Comparison of ENCODE assay signal across 9 mouse cellular contexts in genomic region chr2:121507951-121508330, GRCm38 (mm10). TPM values are rescaled to one million over a fixed set of nuclear protein-coding genes. Genes with fewer than 3 reads are reported as not detected.
DNase-seq lines count a peak whose midpoint lies in the region; ATAC-seq and TF ChIP-seq lines count a peak whose summit lies in the region.
"Had no signal": no experiment of that assay in that cellular context is flagged by ENCODE, and none has a peak within 500 bp of the region (broad histone marks: within the 10 kb centered on the region; RNA-seq: fewer than 3 reads in every experiment).

No protein-coding gene starts in this region.

- no peak for TF ChIP-seq POLR2A in cerebellum, adult 2 months (IDR thresholded peaks at IDR 0.05; ENCODE audit: borderline replicate concordance, insufficient read depth, low read length)

- H3K4me3 ChIP-seq in kidney, postnatal 0 days (replicated peaks; ENCODE audit: low read depth, low read length), result peak overlapping the region; percentile 55; the same call in 1 of the 2 replicates
- H3K4me3 ChIP-seq in embryonic facial prominence, embryonic 15.5 days (replicated peaks), result peak overlapping the region; percentile 61
- peak overlapping the region; percentile 60 for H3K4me3 ChIP-seq in limb, embryonic 13.5 days
- peak overlapping the region; percentile 66; the same call in 1 of the 2 replicates for H3K4me3 ChIP-seq in neural tube, embryonic 15.5 days (replicated peaks)
- no peak overlapping the region for H3K4me3 ChIP-seq in cerebellum, adult 2 months (replicated peaks; ENCODE audit: insufficient read depth, low read depth, low read length)

- no peaks in the 10 kb centered on the region for H3K27me3 ChIP-seq in kidney, postnatal 0 days (ENCODE audit: insufficient read depth, low read length)
- no peaks in the 10 kb centered on the region for H3K27me3 ChIP-seq in embryonic facial prominence, embryonic 15.5 days
- no peaks in the 10 kb centered on the region for H3K27me3 ChIP-seq in limb, embryonic 13.5 days
- no peaks in the 10 kb centered on the region for H3K27me3 ChIP-seq in neural tube, embryonic 15.5 days (replicated peaks)
- H3K27me3 ChIP-seq in cerebellum, adult 2 months (ENCODE audit: control insufficient read depth, insufficient read depth, low read length), result no peaks in the 10 kb centered on the region

- no peak overlapping the region for H3K9ac ChIP-seq in kidney, postnatal 0 days (ENCODE audit: low read depth, low read length)
- H3K9ac ChIP-seq in embryonic facial prominence, embryonic 15.5 days, result no peak overlapping the region
- H3K9ac ChIP-seq in limb, embryonic 13.5 days, result peak overlapping the region; percentile 74
- no peak overlapping the region for H3K9ac ChIP-seq in neural tube, embryonic 15.5 days (replicated peaks)

- H3K4me1 ChIP-seq in kidney, postnatal 0 days (replicated peaks; ENCODE audit: insufficient read depth, low read length), result peaks cover 6% of the 10 kb centered on the region
- peaks cover 14% of the 10 kb centered on the region for H3K4me1 ChIP-seq in embryonic facial prominence, embryonic 15.5 days
- peaks cover 14% of the 10 kb centered on the region for H3K4me1 ChIP-seq in limb, embryonic 13.5 days
- H3K4me1 ChIP-seq in neural tube, embryonic 15.5 days, result peaks cover 19% of the 10 kb centered on the region
- H3K4me1 ChIP-seq in cerebellum, adult 2 months (ENCODE audit: control insufficient read depth, insufficient read depth, low read length), result no peaks in the 10 kb centered on the region; the same call in 1 of the 2 replicates

- TF ChIP-seq CTCF in kidney, postnatal 0 days (IDR thresholded peaks at IDR 0.05; ENCODE audit: low read depth), result no peak
- no peak for TF ChIP-seq CTCF in cerebellum, adult 2 months (IDR thresholded peaks at IDR 0.05; ENCODE audit: borderline replicate concordance, insufficient read depth, low read depth, low read length)

- H3K9me3 ChIP-seq in kidney, postnatal 0 days (replicated peaks; ENCODE audit: low read length), result no peaks in the 10 kb centered on the region
- no peaks in the 10 kb centered on the region for H3K9me3 ChIP-seq in embryonic facial prominence, embryonic 15.5 days (replicated peaks)
- no peaks in the 10 kb centered on the region for H3K9me3 ChIP-seq in limb, embryonic 13.5 days
- H3K9me3 ChIP-seq in neural tube, embryonic 15.5 days (replicated peaks), result no peaks in the 10 kb centered on the region

- ATAC-seq in kidney, postnatal 0 days (replicated peaks; ENCODE audit: low FRiP score, low read depth), result no peak
- ATAC-seq in embryonic facial prominence, embryonic 15.5 days (ENCODE audit: insufficient number of reproducible peaks, low FRiP score, low TSS enrichment, low read depth), result no peak
- no peak for ATAC-seq in limb, embryonic 13.5 days (ENCODE audit: low FRiP score, low read depth)
- ATAC-seq in neural tube, embryonic 15.5 days (ENCODE audit: low FRiP score), result no peak

- H3K4me2 ChIP-seq in kidney, postnatal 0 days (ENCODE audit: low read length), result peak overlapping the region; percentile 54
- H3K4me2 ChIP-seq in embryonic facial prominence, embryonic 15.5 days (replicated peaks), result peak overlapping the region; percentile 60
- peak overlapping the region; percentile 77 for H3K4me2 ChIP-seq in limb, embryonic 13.5 days (replicated peaks)
- peak overlapping the region; percentile 76 for H3K4me2 ChIP-seq in neural tube, embryonic 15.5 days

- H3K36me3 ChIP-seq in kidney, postnatal 0 days (ENCODE audit: insufficient read depth, low read length), result 0 out of 2 replicates have a peak, but pooled peaks cover 4% of the 10 kb centered on the region
- peaks cover 20% of the 10 kb centered on the region for H3K36me3 ChIP-seq in embryonic facial prominence, embryonic 15.5 days
- H3K36me3 ChIP-seq in limb, embryonic 13.5 days, result peaks cover 33% of the 10 kb centered on the region
- 0 out of 2 replicates have a peak, but pooled peaks cover 3% of the 10 kb centered on the region for H3K36me3 ChIP-seq in neural tube, embryonic 15.5 days

- WGBS in kidney, postnatal 0 days, result 70% methylated on average over 2 of the region's 2 CpGs
- 81% methylated on average over 2 of the region's 2 CpGs for WGBS in embryonic facial prominence, embryonic 15.5 days
- 82% methylated on average over 2 of the region's 2 CpGs for WGBS in limb, embryonic 13.5 days
- WGBS in neural tube, embryonic 15.5 days, result 82% methylated on average over 2 of the region's 2 CpGs
- WGBS in cerebellum, adult 2 months, result 75% methylated on average over 2 of the region's 2 CpGs

- no peak for DNase-seq in kidney, postnatal 0 days (ENCODE audit: low spot score)
- no peak for DNase-seq in kidney, postnatal 10 days
- DNase-seq in urinary bladder, postnatal 10 days (ENCODE audit: low spot score), result no peak
- DNase-seq in cerebellum, adult 2 months, result no peak
- DNase-seq in spleen, postnatal 14 days (ENCODE audit: low spot score in 2 of 2), result no peak
- DNase-seq: layer of hippocampus, adult 9-11 months had no signal

- H3K27ac ChIP-seq in kidney, postnatal 0 days, result no peak overlapping the region
- no peak overlapping the region for H3K27ac ChIP-seq in embryonic facial prominence, embryonic 15.5 days (replicated peaks)
- H3K27ac ChIP-seq in limb, embryonic 13.5 days, result no peak overlapping the region
- H3K27ac ChIP-seq in neural tube, embryonic 15.5 days (replicated peaks), result no peak overlapping the region
- H3K27ac ChIP-seq in cerebellum, adult 2 months (ENCODE audit: insufficient read depth, low read length), result no peak overlapping the region

RNA-seq across cellular contexts. Expression of gene Wdr76, which starts 1.4 kb away (rescaled TPM):
- 5.3 and 5.5 TPM in 2 replicates for polyA plus RNA-seq in kidney, postnatal 0 days (2015; fragmentation: Nextera tagmentation; extraction: Ambion mirVana)
- 6.1 and 6.7 TPM in 2 replicates for polyA plus RNA-seq in embryonic facial prominence, embryonic 15.5 days (2015; fragmentation: Nextera tagmentation; extraction: Ambion mirVana)
- 7.3 and 8.2 TPM in 2 replicates for polyA plus RNA-seq in limb, embryonic 13.5 days (2015; fragmentation: Nextera tagmentation; extraction: Ambion mirVana)
- polyA plus RNA-seq in neural tube, embryonic 15.5 days (2015; fragmentation: Nextera tagmentation; extraction: Ambion mirVana), result 3.4 and 5.3 TPM in 2 replicates
- 4.3 and 4.9 TPM in 2 replicates for polyA plus RNA-seq in cerebellum, adult 2 months (2012; rRNA removed)

RNA-seq across cellular contexts. Expression of gene Mfap1a, which starts 1.5 kb away (rescaled TPM):
- 16.6 and 18.8 TPM in 2 replicates for polyA plus RNA-seq in kidney, postnatal 0 days (2015; fragmentation: Nextera tagmentation; extraction: Ambion mirVana)
- 31.1 and 32.7 TPM in 2 replicates for polyA plus RNA-seq in embryonic facial prominence, embryonic 15.5 days (2015; fragmentation: Nextera tagmentation; extraction: Ambion mirVana)
- 31.4 and 36.1 TPM in 2 replicates for polyA plus RNA-seq in limb, embryonic 13.5 days (2015; fragmentation: Nextera tagmentation; extraction: Ambion mirVana)
- polyA plus RNA-seq in neural tube, embryonic 15.5 days (2015; fragmentation: Nextera tagmentation; extraction: Ambion mirVana), result 27.8 and 28.8 TPM in 2 replicates
- polyA plus RNA-seq in cerebellum, adult 2 months (2012; rRNA removed), result 19.5 and 19.7 TPM in 2 replicates

RNA-seq across cellular contexts. Expression of gene Mfap1b, which starts 34.1 kb away (rescaled TPM):
- polyA plus RNA-seq in kidney, postnatal 0 days (2015; fragmentation: Nextera tagmentation; extraction: Ambion mirVana), result 43.2 and 45.8 TPM in 2 replicates
- polyA plus RNA-seq in embryonic facial prominence, embryonic 15.5 days (2015; fragmentation: Nextera tagmentation; extraction: Ambion mirVana), result 61.9 and 63.0 TPM in 2 replicates
- polyA plus RNA-seq in limb, embryonic 13.5 days (2015; fragmentation: Nextera tagmentation; extraction: Ambion mirVana), result 63.9 and 67.0 TPM in 2 replicates
- 67.8 and 71.5 TPM in 2 replicates for polyA plus RNA-seq in neural tube, embryonic 15.5 days (2015; fragmentation: Nextera tagmentation; extraction: Ambion mirVana)
- 29.0 and 29.7 TPM in 2 replicates for polyA plus RNA-seq in cerebellum, adult 2 months (2012; rRNA removed)

RNA-seq across cellular contexts. Expression of gene Serinc4, which starts 51.4 kb away (rescaled TPM):
- 0.20 and 0.28 TPM in 2 replicates for polyA plus RNA-seq in kidney, postnatal 0 days (2015; fragmentation: Nextera tagmentation; extraction: Ambion mirVana)
- 0.53 and 0.61 TPM in 2 replicates for polyA plus RNA-seq in embryonic facial prominence, embryonic 15.5 days (2015; fragmentation: Nextera tagmentation; extraction: Ambion mirVana)
- 0.23 and 0.28 TPM in 2 replicates for polyA plus RNA-seq in limb, embryonic 13.5 days (2015; fragmentation: Nextera tagmentation; extraction: Ambion mirVana)
- polyA plus RNA-seq in neural tube, embryonic 15.5 days (2015; fragmentation: Nextera tagmentation; extraction: Ambion mirVana), result 0.63 and 0.92 TPM in 2 replicates
- 0.46 and 0.57 TPM in 2 replicates for polyA plus RNA-seq in cerebellum, adult 2 months (2012; rRNA removed)

RNA-seq across cellular contexts. Expression of gene Hypk, which starts 54.9 kb away (rescaled TPM):
- 102 and 123 TPM in 2 replicates for polyA plus RNA-seq in kidney, postnatal 0 days (2015; fragmentation: Nextera tagmentation; extraction: Ambion mirVana)
- polyA plus RNA-seq in embryonic facial prominence, embryonic 15.5 days (2015; fragmentation: Nextera tagmentation; extraction: Ambion mirVana), result 101 and 108 TPM in 2 replicates
- 132 and 133 TPM in 2 replicates for polyA plus RNA-seq in limb, embryonic 13.5 days (2015; fragmentation: Nextera tagmentation; extraction: Ambion mirVana)
- 118 and 120 TPM in 2 replicates for polyA plus RNA-seq in neural tube, embryonic 15.5 days (2015; fragmentation: Nextera tagmentation; extraction: Ambion mirVana)
- polyA plus RNA-seq in cerebellum, adult 2 months (2012; rRNA removed), result 24.7 and 27.5 TPM in 2 replicates
